In genomic region chr5:143909417-143910400, GRCm38 (mm10) we compare ENCODE assay signal across 7 mouse cellular contexts. TPM values are rescaled to one million over a fixed set of nuclear protein-coding genes. Genes with fewer than 3 reads are reported as not detected.
DNase-seq lines count a peak whose midpoint lies in the region; ATAC-seq lines count a peak whose summit lies in the region.

TSS of gene Aimp2 (minus strand) at chr5:143909847.
TSS of gene Pms2 (plus strand) at chr5:143909964.

- H3K9me3 ChIP-seq in embryonic facial prominence, embryonic 11.5 days (replicated peaks; ENCODE audit: control insufficient read depth, low read length), result no peaks in the 10 kb centered on the region
- H3K9me3 ChIP-seq in limb, embryonic 10.5 days (replicated peaks), result no peaks in the 10 kb centered on the region
- H3K9me3 ChIP-seq in midbrain, embryonic 13.5 days, result no peaks in the 10 kb centered on the region

- peak within 1 kb of the TSS; percentile 76 for H3K4me2 ChIP-seq in embryonic facial prominence, embryonic 11.5 days (ENCODE audit: low read depth, low read length)
- peak within 1 kb of the TSS; percentile 80 for H3K4me2 ChIP-seq in midbrain, embryonic 13.5 days (replicated peaks)

- H3K4me1 ChIP-seq in embryonic facial prominence, embryonic 11.5 days (ENCODE audit: control insufficient read depth, insufficient read depth, low read length), result no peaks in the 10 kb centered on the region
- peaks cover 20% of the 10 kb centered on the region for H3K4me1 ChIP-seq in limb, embryonic 10.5 days
- H3K4me1 ChIP-seq in midbrain, embryonic 13.5 days (replicated peaks), result peaks cover 28% of the 10 kb centered on the region

- peaks cover 4% of the 10 kb centered on the region for H3K36me3 ChIP-seq in embryonic facial prominence, embryonic 11.5 days (replicated peaks; ENCODE audit: control insufficient read depth, insufficient read depth, low read depth, low read length)
- H3K36me3 ChIP-seq in limb, embryonic 10.5 days, result peaks cover 53% of the 10 kb centered on the region
- H3K36me3 ChIP-seq in midbrain, embryonic 13.5 days, result peaks cover 28% of the 10 kb centered on the region

- H3K9ac ChIP-seq in embryonic facial prominence, embryonic 11.5 days (replicated peaks; ENCODE audit: low read length), result peak within 1 kb of the TSS; percentile 68
- peak within 1 kb of the TSS; percentile 77 for H3K9ac ChIP-seq in midbrain, embryonic 13.5 days (replicated peaks)

- peak; percentile 99 for ATAC-seq in embryonic facial prominence, embryonic 11.5 days (replicated peaks; ENCODE audit: insufficient number of reproducible peaks, low FRiP score, low TSS enrichment, low read depth)
- peak; percentile 95 for ATAC-seq in granulocyte monocyte progenitor cell, adult 5-6 weeks (replicated peaks; ENCODE audit: poor library complexity, severe bottlenecking)
- ATAC-seq in midbrain, embryonic 13.5 days, result peak; percentile 100

- H3K4me3 ChIP-seq in embryonic facial prominence, embryonic 11.5 days (ENCODE audit: low read depth, low read length), result peak within 1 kb of the TSS; percentile 75
- H3K4me3 ChIP-seq in limb, embryonic 10.5 days, result peak within 1 kb of the TSS; percentile 68
- H3K4me3 ChIP-seq in midbrain, embryonic 13.5 days (replicated peaks), result peak within 1 kb of the TSS; percentile 63

- H3K27me3 ChIP-seq in embryonic facial prominence, embryonic 11.5 days (ENCODE audit: control insufficient read depth, insufficient read depth, low read length), result no peaks in the 10 kb centered on the region
- H3K27me3 ChIP-seq in limb, embryonic 10.5 days (ENCODE audit: low read depth, poor library complexity, severe bottlenecking), result no peaks in the 10 kb centered on the region
- no peaks in the 10 kb centered on the region for H3K27me3 ChIP-seq in midbrain, embryonic 13.5 days

- peak; percentile 97 for DNase-seq in adrenal gland, postnatal 14 days
- peak; percentile 99 for DNase-seq in embryonic facial prominence, embryonic 11.5 days (ENCODE audit: low spot score)
- DNase-seq in kidney, adult 11 months, result peak; percentile 98
- peak; percentile 94 for DNase-seq in limb, embryonic 10.5 days (ENCODE audit: low spot score)
- peak; percentile 92 for DNase-seq in spleen, adult 12 weeks (ENCODE audit: low spot score)

- H3K27ac ChIP-seq in embryonic facial prominence, embryonic 11.5 days (replicated peaks; ENCODE audit: low read depth, low read length), result peak within 1 kb of the TSS; percentile 52
- H3K27ac ChIP-seq in limb, embryonic 10.5 days, result peak within 1 kb of the TSS; percentile 88
- H3K27ac ChIP-seq in midbrain, embryonic 13.5 days, result peak within 1 kb of the TSS; percentile 85

- under 1% methylated on average over 70 of the region's 70 CpGs for WGBS in embryonic facial prominence, embryonic 11.5 days
- WGBS in limb, embryonic 10.5 days, result under 1% methylated on average over 70 of the region's 70 CpGs
- WGBS in midbrain, embryonic 13.5 days, result under 1% methylated on average over 70 of the region's 70 CpGs

RNA-seq across cellular contexts. Expression of gene Aimp2, which starts in this region (rescaled TPM):
- 33.5 and 41.5 TPM in 2 replicates for total RNA-seq in adrenal gland, postnatal 14 days (2021)
- 105 and 111 TPM in 2 replicates for polyA plus RNA-seq in embryonic facial prominence, embryonic 11.5 days (2014; fragmentation: Nextera tagmentation; extraction: Ambion mirVana)
- 30.0 and 72.5 TPM in 2 replicates for total RNA-seq in granulocyte monocyte progenitor cell, adult 5-6 weeks (2014; fragmentation: Nextera tagmentation)
- 101 and 115 TPM in 2 replicates for total RNA-seq in granulocyte monocyte progenitor cell, adult 5-6 weeks (2017)
- polyA plus RNA-seq in limb, embryonic 10.5 days (2016; fragmentation: Nextera tagmentation; extraction: Ambion mirVana), result 128 and 149 TPM in 2 replicates
- 82.0 and 82.6 TPM in 2 replicates for polyA plus RNA-seq in midbrain, embryonic 13.5 days (2015; fragmentation: Nextera tagmentation; extraction: Ambion mirVana)

RNA-seq across cellular contexts. Expression of gene Pms2, which starts in this region (rescaled TPM):
- total RNA-seq in adrenal gland, postnatal 14 days (2021), result 8.7 and 8.9 TPM in 2 replicates
- polyA plus RNA-seq in embryonic facial prominence, embryonic 11.5 days (2014; fragmentation: Nextera tagmentation; extraction: Ambion mirVana), result 34.3 and 40.0 TPM in 2 replicates
- total RNA-seq in granulocyte monocyte progenitor cell, adult 5-6 weeks (2014; fragmentation: Nextera tagmentation), result 21.7 and 33.0 TPM in 2 replicates
- total RNA-seq in granulocyte monocyte progenitor cell, adult 5-6 weeks (2017), result 35.4 and 42.6 TPM in 2 replicates
- 36.7 and 45.7 TPM in 2 replicates for polyA plus RNA-seq in limb, embryonic 10.5 days (2016; fragmentation: Nextera tagmentation; extraction: Ambion mirVana)
- 26.1 and 28.2 TPM in 2 replicates for polyA plus RNA-seq in midbrain, embryonic 13.5 days (2015; fragmentation: Nextera tagmentation; extraction: Ambion mirVana)

Comparison
In these comparisons a context has a peak if more than half of its experiments do, and no peak if none do; other contexts are left out.
1. Peak in every context shown above with its lines: DNase-seq, ATAC-seq, H3K4me3 ChIP-seq and H3K27ac ChIP-seq.